Mouse (Mus musculus): Measurements from ENCODE around the gene Tmem128. TPM values are rescaled to one million over a fixed set of nuclear protein-coding genes. Genes with fewer than 3 reads are reported as not detected.

Gene Tmem128
- 10 to 100 TPM; 85.3 to 86.5 TPM for total RNA-seq (2023)

GRCm38 (mm10) chr5:38260107-38260682 is at the start of gene Tmem128:
Gene Tmem128, plus strand, starts transcription at chr5:38260185.

GRCm38 (mm10) chr5:38220328-38220912 is 39.6 kb upstream of the Tmem128 start, which contains the start of the genes Zbtb49 and Lyar:
Gene Zbtb49, minus strand, starts transcription at chr5:38220457.
Gene Lyar, plus strand, starts transcription at chr5:38220470.

DNA sequence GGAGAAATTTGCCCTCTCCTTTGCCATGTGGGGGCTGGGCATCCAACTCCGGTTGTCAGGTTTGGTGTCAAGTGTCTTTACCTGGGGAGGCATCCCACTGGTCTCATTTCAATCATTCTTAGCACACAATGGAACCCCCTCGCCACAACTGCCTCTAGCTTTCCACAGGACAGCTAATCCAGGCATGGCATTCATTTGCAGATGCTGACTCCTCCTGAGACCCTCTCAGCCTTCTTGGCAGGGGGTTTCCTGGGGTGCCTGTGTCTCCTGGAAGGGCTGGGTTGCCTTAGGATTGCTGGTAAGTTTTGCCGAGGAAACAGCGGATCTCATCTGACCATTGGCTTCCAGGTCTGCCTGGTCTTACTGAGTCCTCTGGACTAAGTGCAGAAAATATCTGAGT is 15.8 kb downstream of the Tmem128 start, which contains the start of gene Otop1:
Gene Otop1 (plus strand): TSS at position 202 of the 400 bp plus-strand sequence.

Other genes starting within 250 kb of the Tmem128 start
- 10 to 100 TPM; 24.2 to 25.7 TPM for gene Stx18, start 221.4 kb upstream of the Tmem128 start, total RNA-seq (2023)
- gene Nsg1, start 100.3 kb upstream of the Tmem128 start, total RNA-seq (2023): 1 to 10 TPM in 1 of 2 experiments, not detected in 1; 1.2 TPM
- 10 to 100 TPM; 16.5 to 20.5 TPM for gene Zbtb49, start 39.7 kb upstream of the Tmem128 start, total RNA-seq (2023)
- 10 to 100 TPM; 34.2 to 35.5 TPM for gene Lyar, start 39.7 kb upstream of the Tmem128 start, total RNA-seq (2023)
- gene Otop1, start 15.8 kb downstream of the Tmem128 start, total RNA-seq (2023): not detected
- not detected for gene Drd5, start 59.2 kb downstream of the Tmem128 start, total RNA-seq (2023)
- 10 to 100 TPM; 21.4 to 31.3 TPM for gene Slc2a9, start 243.0 kb downstream of the Tmem128 start, total RNA-seq (2023)

Data from T-cell, adult 66 days (primary cell).